Mouse (Mus musculus): Measurements from ENCODE around the gene Chid1.

The Chid1 gene

DNA sequence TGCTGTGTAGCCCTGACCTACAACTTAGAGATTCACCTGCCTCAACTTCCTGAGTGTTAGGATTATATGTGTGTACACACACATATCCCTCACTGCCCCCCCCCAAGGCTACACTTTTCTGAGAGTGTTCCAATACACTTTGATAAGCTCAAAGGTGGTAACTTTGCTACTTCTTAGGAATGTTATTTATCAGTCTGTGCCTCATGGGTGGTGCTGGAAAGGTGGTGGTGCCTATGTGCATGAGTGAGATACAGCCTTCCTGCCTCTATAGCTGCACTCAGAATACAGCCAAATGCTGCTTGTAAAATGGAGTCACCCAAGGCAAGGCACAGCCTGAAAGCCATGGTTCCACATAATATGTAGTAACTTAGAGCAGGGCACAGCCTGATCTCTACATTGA, 19.3 kb upstream of the Chid1 start:
- no peak for DNase-seq (ENCODE audit: low read depth)

DNA sequence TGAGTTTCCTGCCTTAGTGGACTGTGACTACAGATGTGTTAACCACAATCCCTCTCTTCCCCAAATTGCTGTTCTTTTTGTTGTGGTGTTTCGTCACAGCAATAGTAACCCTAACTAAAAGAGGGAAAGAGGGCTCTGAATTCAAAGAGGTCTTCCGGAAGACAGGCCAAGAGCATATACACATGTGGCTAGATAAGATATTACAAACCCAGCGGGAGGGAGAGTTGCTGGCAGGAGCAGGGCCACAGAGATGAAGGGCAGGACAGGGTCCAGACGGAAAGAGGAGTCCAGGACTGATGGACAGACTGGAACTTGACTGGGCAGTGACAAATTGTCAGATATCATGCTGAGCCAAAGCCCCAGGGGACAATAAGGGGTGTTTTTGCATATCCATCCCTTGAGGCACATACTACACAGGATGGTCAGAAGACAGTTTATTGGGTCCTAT, 18.7 kb upstream of the Chid1 start:
- peak; percentile 70 for DNase-seq (ENCODE audit: low read depth)

DNA sequence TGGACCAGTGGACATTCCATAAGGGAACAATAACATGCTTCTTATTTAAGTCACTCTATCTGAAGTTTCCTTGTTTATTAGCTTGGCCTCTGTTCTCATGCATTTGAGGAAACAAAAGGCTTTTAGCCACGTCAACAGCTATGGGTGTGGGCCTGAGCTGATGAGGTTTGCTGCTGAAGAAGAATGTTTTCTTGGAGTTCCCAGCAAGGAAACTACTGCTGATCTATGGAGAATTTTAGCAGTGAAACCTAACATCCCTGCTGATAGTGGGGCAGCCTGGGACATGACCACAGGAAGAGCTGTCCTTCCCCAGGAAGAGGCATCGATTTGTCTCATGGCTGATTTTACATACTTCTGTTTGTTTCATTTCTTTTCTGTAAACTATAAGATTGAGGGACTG, 10.8 kb upstream of the Chid1 start:
- no peak for DNase-seq (ENCODE audit: low read depth)

DNA sequence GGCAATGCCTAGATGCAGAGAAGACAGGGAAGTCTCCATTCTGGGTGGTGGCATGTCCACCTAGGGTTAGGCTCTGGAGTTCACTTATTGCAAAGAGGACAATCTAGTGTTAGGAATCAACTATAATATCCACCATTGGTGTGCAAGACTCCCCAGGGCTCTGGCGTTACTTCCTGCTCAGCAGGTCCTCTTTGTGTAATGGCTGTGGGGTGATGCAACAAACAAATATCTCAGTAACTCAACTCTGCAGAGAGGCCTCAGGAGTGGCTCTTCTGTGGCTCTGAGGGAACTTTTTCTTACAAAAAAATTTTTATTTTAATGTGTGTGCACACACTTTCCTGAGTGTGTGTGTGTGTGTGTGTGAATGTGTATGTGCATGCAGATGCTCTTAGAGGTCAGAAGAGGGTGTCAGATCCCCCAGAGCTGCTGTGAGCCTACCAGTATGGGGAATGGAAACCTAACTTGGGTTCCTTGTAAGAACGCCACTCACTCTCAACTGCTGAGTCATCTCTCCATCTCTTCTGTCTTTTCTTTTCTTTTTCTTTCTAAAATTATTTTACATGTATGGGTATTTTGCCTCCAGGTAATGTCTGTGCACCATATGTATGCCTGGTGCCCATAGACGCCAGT, 9.9 kb upstream of the Chid1 start:
- peak; percentile 47 for DNase-seq (ENCODE audit: low read depth)

DNA sequence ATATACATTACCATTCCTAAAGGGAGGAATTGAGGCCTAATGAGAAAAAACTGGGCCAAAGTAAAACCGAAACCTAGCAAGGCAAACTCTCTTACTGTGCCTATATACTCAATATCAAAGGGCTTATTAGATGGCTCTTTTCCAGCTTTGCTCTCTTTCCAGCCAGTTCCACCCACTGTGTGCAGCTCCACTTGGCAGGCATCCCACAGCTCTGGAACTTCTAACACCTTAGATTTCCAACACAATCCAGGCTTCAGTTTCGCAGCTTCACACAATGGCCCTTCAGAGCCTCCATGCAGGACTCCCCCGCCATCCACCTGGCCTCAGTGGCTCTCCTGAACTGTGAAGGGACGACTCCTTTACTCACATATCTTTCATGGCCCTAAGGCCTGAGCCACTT, 5.0 kb upstream of the Chid1 start:
- no peak for DNase-seq (ENCODE audit: low read depth)

DNA sequence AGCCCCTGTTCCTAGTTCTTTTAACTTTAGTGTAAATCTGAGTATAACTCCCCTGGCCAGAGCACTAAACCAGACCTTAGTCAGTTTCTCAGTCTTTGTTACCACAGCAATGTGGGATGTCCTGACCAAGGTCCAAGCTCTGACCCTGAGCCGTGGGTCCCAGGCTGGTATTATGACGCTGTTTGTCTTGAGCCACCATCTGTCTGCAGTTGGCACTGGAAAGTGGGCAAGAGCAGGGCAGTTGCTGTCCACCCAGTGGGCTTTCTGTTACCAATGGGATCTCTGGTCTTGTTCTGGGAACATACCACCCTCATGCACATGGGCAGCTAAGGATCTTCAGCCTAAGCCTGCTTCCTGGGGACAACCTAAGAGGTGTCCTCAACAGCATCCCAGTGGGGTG, 2.9 kb upstream of the Chid1 start:
- no peak for DNase-seq (ENCODE audit: low read depth)

DNA sequence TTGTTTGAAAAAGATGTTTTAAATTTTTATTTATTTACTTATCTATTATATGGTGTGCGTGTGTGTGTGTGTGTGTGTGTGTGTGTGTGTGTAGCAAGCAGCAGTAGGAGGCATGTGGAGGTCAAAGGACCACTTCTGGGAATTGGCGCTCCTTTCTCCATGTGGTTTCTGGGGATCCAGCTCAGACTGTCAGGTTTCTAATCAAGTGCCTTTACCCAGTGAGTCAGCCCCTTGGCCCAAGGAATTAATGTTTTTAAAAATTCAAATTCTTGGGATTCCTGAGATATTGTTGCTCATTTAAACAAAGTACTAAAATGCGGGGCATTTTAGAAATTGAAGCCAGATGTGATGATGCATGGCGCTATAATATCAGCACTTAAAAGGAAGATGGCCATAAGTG, 2.0 kb upstream of the Chid1 start:
- DNase-seq (ENCODE audit: low read depth): no peak

DNA sequence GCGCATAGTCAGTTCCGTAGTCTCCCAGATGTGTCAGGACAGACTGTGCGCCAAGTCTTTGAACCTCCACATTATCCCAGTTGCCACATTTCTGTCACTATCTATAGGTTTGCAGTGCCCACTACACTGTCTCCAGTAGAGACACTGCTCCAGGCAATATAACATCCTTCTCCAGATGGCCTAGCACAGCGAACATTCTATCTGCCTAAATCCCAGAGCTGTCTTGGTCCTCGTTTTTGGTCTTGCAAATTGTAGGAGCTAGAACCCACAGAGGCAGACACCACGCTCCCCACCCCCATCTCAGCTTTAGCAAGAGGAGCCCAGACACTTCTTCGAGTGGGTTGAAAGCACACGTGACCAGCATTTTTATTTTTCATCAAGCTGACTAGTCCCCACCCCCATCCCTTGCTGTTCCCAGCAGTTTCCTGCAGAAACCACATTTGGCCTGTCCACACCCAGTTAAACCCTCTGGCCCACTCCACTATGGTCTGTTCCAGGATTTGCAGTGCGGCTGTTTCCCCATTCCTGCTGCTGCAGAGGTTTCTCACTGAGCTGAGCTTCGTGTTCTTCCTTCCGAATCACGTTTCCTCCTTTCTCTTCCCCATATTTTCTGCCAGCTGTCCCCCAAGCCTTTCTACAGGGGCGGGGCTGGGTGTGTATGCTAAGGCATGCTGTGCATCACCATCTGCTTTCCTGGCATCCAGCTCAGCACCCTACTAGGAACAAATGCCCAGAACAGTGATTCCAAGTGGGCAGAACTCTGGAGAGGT, 840 bp upstream of the Chid1 start:
- DNase-seq (ENCODE audit: low read depth): peak; percentile 86

DNA sequence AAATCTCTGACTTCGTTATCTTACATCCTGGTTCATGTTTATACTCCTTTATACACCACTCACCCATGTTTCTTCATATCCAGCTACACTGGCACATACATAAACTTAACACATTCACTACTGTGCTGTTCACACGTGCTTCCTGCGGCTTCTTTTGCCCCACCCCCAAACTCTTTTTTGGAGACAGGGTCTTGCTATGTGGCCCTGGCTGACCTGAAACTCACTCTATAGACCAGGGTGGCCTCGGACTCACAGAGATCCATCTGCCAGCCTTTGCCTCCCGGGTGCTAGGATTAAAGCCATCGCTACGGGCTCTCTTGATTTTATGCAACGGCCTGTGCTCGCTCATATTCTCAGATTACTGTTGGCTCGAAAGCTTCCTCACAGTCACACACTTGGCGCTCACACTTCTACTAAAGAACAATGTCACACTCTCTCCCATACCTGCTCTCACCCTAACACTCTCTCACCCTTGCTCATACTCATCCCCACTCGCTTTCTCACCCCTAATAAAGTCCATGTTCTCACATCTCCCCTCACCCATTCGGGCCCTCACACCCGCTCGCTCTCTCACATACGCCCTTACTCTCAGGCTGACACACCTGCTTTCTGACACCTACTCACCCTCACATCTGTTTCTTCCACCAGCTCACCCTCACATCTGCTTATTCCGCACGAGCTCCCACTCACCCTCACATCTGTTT, 653 bp downstream of the Chid1 start:
- peak; percentile 47 for DNase-seq (ENCODE audit: low read depth)

DNA sequence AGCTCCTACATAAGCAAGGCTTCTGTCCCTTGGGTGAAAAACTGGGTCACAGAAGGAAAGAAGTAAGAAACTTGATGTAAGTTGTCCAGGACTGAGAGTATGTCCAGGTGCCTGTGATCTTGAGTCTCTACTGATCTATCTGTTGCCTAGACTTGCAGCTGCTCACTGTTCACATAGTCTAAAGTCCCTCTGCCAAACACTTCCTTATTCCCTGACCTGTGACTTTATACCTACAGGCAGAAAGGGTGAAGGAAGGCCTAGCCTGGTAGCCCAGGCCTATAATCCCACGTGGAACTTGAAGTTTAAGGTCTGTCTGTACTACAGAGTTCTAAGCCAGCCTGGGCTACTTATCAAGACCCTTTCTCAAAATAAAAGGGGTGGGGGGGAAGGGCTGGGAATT, 4.1 kb downstream of the Chid1 start:
- DNase-seq (ENCODE audit: low read depth): no peak

DNA sequence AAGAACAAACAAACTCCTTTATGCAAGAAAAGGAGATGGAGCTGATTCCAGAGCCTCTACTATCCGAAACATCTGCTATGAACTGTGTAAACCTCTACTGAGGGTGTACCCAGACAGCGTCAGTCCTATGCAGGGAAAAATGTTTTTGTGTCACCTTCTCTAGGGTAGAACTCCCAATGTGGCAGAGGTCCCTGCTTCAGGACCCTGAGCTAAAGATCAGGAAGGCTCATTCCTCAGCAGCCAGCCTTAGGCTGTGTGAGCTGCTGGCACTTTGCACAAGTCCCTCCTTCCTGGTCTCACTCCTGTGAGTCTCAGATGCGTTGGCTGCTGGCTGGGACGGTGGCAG, 14.1 kb downstream of the Chid1 start:
- no peak for DNase-seq (ENCODE audit: low read depth)

DNA sequence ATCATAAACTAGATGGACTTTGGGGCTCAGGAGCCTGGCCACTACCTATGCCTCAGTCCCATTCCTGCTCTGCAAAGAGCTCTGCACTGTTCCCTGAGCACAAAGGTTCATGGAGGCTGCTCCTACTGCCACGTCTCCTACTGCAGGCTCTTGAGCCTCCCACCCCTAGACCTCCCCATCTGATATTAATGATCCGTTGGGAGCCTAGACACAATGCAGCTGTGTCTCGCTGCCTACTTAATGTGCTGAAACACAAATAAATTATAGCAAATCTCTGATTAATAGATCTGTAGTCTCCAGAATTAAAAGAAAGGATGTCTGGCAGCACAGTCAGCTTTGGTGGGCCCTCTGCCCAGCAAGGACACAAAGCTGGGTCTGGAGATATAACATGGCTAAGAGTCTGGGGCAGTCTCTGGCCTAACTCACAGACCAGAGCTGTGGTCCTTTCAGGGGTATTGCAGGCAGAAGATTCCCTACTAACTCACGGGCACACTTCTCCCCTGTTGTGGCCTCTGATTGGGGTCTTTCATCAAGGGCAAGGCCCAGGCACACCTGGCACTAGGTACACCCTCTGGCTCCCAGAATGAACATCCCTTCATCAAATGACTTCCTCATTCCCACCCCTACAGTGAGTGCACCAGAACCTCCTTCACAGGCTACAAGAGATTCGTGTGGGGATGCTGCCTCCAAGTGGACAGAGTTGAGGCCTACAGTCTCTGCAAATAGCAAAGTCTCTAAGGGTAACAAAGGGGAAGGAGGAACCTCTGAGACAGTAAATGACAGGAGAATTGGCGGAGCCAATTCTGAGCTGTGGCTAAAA, 14.7 kb downstream of the Chid1 start:
- DNase-seq (ENCODE audit: low read depth): peak; percentile 89

DNA sequence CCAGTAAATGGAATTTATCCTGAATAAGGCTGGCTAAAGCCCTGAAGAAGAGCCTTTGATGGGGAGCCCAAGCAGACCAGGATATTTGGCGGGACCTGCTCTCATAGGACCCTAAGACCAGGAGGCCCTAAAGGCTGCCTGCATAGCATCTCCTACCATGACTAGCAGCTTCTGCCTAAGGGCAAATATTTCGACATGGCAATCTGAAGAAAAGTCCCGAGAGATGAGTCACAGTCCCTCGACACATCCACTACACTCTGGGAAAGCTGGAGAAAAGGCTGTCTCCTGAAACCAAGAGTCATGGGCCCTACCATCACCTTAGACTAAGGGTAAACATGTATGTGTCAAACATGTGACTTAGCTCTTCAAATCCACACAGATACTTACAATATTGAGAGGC, 15.4 kb downstream of the Chid1 start:
- DNase-seq (ENCODE audit: low read depth): no peak

DNA sequence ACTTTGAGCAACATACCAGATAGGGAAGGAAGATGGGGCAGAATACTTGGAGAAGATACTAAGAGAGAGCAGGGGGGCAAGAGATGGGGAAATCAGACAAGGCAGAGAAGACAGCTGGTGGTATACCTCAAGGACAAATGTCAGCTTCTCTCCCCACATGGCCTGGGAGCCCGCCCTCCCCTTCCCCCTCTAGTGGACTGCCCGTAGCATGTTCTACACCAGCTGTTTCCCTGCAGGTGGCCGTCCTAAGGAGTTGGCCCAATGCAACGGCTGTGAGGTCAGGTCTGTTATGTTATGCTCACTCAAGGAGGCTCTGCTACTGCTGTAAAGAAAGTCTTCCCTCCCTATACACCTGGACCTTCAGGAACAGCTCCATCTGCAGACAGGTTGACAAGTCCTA, 16.6 kb downstream of the Chid1 start:
- peak; percentile 34 for DNase-seq (ENCODE audit: low read depth)

DNA sequence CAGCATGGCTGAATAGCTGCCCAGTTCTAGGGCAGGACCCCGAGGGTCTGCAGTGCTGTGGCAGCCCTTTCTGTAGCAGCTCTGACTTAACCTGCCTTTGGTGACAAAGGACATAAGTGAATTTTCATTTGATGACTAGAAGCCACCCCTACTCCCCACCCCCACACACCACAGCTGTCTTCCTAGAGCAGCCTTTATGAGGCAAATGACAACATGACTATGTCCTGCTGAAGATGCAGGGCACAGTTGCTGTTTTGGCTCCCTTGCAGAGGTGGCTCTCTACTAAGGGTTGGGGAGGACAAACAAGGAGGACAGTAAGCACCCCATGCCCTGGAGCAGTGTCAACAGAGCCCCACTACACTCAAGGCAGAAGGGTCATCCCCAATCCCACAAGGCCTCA, 19.9 kb downstream of the Chid1 start:
- no peak for DNase-seq (ENCODE audit: low read depth)

DNA sequence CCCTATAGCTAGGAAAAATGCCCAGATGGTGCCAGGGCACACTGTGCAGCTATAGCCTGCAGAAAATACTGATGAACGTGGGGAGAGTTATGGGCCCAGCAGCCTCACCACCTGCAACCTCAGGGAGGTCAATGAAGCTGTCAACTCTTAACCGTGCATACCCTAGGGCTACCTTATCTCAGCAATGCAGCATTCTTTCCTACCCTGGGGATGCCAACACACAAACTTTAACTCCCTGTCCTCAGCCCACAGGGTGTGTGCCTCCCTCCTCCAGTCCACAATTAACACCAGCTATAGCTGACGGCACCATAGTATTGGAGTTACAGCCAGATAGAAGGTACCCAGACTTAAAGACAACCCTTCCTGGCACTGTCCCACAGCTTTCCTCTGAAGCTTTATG, 20.7 kb downstream of the Chid1 start:
- no peak for DNase-seq (ENCODE audit: low read depth)

DNA sequence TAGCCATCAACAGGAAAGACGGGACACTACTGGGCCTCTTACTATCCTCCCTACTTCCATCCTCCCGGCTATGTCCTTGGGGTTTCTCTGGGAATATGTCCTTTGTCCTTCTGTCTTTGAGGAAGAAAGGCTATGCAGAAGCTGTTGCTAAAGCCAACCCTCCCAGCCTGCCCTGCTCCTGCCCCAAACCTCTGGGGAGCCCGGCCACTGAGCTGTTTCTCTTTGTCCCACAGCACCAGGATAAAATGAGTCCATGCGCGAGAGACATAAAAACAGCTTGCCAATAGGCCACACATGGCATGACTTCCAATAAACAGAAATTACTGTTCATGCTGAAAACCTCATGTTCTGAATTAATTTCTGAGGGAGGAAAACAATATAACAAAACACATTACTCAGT, 21.4 kb downstream of the Chid1 start:
- DNase-seq (ENCODE audit: low read depth): no peak

DNA sequence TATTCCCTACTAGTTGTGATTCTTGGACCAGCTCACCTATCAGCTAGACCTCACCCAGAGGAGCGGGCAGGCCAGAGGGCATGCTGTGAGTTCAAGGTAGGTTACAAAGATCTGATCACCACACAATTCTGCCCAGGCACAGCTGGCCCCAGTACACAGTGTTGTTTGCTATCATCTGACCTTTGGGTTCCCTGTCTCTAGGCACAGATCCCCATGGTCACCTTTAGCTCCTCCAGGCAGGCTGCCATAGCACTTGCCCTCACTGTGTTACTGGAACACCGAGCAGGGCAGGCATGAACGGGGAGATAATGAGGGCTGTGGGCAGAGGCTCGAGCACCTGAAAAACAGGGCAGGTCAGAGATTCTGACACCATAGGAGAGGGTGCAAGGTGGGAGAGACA, 22.0 kb downstream of the Chid1 start:
- DNase-seq (ENCODE audit: low read depth): no peak

DNA sequence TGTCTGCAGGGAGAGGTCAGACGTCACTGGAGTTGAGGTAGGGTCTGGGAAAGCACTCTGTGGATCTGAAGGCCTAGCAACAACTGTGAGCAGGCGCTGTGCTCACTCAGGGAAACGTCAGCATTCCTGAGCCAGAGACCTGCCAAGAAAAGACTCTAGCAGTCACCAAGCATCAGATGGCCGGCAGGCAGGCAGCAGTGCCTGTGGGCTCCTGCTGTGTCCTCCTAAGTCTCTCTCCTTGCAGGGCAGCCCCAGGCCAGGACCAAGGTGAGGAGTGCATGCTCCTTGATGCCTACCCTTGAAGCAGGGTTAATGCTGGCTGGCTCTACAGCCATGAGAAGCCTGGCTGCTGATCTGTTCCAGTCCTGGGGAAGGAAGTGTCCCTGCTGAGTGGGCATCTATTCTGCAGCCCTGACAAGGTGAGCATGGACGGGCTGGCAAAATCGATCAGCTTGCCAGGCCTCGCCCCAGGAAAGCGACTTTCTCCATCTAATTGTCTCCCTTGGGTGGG, 28.9 kb downstream of the Chid1 start:
- no peak for DNase-seq (ENCODE audit: low read depth)

DNA sequence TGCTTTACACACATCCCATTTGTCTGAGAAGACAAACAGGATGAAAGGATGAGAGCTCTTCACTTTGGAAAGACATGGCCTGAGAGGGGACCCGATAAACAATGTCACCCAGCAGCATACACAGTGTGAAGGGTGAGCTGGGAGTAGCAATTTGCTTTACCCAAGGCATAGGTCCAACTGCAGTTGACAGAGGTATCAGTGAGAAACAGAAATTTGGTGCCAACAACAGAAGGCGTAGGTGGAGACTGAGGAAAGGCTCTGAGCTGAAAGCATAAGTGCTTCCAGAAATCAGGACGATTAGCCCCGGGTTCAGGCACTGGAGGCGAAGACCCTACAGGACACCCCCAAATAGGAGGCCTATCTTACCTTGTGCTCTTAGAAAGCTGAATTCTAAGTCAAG, 29.5 kb downstream of the Chid1 start:
- DNase-seq (ENCODE audit: low read depth): no peak

DNA sequence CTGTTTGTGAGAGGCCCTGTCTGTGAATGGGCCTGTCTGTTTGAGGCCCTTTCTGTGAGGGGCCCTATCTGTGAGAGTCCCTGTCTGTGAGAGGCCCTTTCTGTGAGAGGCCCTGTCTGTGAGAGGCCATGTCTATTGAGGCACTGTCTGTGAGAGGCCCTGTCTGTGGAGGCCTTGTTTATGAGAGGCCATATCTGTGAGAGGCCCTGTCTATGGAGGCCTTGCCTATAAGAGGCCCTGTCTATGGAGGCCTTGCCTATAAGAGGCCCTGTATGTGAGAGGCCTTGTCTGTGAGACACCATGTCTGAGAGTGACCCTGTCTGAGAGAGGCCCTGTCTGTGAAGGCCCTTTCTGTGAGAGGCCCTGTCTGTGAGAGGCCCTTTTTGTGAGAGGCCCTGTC, 31.5 kb downstream of the Chid1 start:
- no peak for DNase-seq (ENCODE audit: low read depth)

DNA sequence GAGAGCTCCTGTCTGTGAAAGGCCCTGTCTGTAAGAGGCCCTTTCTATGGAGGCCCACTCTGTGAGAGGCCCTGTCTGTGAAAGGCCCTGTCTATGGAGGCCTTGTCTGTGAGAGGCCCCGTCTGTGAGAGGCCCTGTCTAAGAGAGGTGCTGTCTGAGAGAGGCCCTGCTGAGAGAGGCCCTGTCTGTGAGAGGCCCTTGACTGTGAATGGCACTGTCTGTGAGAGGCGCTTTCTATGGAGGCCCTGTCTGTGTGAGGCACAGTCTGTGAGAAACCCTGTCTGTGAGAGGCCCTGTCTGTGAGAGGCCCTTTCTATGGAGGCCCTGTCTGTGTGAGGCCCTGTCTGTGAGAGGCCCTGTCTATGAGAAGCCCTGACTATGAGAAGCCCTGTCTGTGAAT, 33.4 kb downstream of the Chid1 start:
- no peak for DNase-seq (ENCODE audit: low read depth)

DNA sequence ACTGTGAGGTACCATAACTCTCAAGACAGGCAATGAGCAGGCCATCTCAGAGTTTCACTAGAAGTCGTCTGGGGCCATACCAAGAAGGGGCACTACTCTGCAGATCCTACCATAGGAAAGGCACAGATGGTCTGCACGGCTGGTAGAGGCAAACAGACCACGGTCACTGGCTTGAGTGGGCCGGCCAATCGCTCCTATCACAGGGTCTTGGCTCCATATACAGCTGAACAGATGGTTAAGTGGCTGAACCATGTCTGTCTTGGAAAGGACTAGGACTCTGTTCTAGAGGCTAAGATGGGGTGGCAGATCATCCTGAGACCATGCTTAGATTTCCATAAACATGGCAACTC, 37.1 kb downstream of the Chid1 start:
- no peak for DNase-seq (ENCODE audit: low read depth)
